Mouse (Mus musculus) cerebellum, postnatal 14 days (tissue): ENCODE results near the gene Hcls1.

Source experiments
- DNase-seq, 2 experiments: peaks; one replicate each; pipeline ENCODE4 v3.0.0; 2021; ENCODE audit warnings: mixed read lengths in 2 of 2

Hcls1 gene

DNA sequence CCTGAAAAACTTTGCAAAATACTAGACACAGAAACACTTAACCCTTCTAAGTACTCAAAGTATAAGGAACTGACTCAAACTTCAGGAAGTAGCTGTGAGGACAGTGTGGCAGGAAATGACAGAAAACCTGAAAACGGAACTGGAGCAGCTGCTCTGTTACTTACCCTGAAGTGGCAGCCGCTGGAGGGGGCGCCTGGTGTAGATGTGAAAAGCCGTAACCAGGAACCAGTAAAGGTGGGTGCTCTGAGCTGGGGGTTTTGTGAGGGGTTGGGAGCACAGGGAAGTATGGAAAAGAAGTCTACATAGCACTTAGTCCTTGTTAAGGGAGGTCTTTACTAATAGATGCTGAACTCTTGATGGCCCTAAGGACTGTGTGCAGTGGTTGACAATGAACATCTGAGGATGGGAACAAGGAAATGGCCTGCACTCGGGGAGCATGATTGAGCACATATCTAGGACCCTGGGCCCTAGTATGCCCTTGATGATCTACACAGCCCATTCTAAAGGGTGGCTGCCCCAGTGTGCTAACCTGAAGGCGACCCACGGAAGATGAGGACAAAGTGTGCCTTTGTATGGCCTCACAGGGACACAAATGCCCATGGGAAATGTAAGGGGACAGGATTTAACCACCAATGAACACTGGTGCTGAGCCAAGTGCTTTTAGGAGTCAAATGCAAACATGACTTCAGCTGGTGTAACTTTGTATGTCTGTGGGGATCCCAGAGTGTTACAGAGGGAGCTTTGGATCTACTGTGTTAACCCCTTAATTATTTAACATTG lies at the start of gene Hcls1:
Gene Hcls1, plus strand, starts transcription at position 143 of the 780 bp plus-strand sequence.
- no peak for DNase-seq

GRCm38 (mm10) chr16:36885912-36886311 lies 48.9 kb upstream of the Hcls1 start:
- DNase-seq = no peak

DNA sequence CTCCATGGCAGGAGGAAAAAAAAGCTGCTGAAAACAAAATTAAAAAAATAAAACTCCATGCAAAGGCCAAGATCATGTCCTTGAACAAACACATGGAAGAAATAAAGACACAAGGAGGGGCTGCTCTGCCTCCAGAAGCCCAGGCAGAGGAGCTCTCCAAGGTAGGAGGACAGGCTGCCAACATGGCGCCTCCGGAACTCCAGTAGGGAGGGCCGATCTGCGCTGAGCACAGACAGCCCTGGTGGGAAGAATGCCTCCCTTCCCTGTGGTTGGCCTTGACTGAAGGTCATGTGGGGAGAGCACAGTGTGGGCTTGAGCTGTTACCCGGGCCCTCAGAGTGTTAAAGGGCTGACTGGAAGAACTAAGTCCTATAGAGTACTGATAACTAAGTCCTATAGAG lies 47.2 kb upstream of the Hcls1 start:
- peak in 1 of 2 experiments; percentile 27 for DNase-seq

GRCm38 (mm10) chr16:36890559-36890958 lies 44.2 kb upstream of the Hcls1 start:
- no peak for DNase-seq

DNA sequence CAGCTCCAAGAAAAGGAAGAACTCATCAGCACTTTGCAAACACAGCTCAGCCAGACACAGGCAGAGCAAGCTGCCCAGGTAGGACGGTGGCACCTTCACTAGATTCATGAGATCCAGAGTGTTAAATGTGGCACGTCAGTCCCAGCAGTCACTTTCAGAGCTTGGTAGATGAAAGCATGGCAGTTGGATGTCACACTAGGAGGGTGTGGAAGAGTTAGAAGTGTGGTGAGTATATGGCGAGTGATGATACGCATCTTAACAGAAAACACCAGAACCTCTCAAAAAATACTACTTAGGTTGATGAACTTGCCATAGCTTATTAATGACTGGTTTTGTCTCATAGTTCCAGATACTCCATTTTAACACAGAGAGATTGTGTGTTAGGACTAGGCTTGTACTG lies 43.4 kb upstream of the Hcls1 start:
- DNase-seq = no peak

DNA sequence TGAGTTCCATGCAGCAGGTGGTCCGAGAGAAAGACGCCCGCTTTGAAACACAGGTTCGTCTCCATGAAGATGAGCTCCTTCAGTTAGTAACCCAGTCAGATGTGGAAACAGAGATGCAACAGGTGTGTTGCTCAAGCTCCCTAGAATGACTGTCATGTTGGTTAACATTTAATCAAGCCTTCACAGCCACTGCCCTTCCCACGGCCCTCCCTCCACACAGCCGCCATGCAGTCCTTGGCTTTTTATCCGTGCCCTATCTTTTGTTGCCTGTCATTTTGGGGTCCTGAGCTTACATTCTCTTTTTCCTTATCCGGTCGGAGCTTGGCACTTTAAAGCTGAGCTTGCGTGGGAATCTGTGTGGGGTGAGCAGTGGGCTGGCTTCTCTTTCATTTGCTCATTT lies 41.5 kb upstream of the Hcls1 start:
- no peak for DNase-seq

DNA sequence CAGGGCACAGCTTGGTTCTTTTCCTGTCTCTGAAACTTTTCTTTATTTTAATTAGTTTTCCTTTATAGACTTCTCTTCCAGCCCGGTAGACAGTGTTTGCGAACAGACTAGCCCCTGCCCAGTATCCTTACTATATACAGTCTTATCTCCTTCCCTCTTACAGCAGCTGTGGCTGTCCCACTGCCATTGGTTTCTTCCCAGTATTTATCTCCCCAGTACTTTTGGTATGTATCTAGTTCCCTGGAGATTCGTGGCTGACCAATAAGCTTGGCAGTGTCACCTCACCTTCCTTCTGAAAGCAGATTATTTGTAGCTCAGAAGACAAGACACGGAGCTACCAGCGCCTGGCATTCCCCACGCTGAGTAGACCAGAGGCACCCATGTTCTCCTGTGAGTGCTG lies 38.1 kb upstream of the Hcls1 start:
- no peak for DNase-seq

DNA sequence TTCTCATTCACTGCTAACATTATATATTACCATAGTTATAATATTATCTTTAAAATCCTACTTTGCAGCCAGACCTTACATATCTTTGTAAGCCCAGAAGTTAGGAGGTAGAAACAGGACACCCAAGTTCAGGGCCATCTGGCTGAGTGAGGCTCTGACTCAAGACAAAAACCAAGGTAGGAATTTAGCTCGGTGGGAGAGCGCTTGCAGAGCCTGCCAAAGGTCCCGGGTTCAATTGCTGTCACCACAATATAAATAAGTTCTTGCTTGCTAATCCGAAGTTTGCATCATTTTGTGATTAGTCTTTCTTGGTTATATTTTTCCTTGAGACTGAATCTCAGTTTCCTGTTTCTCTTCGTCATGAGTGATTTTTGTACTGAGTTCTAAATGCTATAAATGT lies 31.6 kb upstream of the Hcls1 start:
- no peak for DNase-seq

DNA sequence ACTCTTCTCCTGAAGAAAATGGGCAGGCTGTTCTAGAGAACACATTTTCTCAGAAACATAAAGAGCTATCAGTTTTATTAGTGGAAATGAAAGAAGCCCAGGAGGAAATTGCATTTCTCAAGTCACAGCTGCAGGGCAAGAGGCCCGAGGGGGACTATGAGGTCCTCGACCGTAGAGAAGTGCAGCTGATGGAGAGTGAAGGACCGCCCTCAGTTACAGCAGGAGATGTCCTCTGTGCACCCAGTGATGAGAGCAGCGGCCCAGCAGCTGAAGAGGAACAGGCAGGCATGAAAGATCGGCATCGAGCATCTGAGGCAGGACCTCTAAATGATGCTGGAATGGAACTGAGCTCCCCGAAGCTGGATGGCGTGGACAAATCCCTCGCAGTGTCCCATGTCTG lies 22.9 kb upstream of the Hcls1 start:
- DNase-seq = no peak

DNA sequence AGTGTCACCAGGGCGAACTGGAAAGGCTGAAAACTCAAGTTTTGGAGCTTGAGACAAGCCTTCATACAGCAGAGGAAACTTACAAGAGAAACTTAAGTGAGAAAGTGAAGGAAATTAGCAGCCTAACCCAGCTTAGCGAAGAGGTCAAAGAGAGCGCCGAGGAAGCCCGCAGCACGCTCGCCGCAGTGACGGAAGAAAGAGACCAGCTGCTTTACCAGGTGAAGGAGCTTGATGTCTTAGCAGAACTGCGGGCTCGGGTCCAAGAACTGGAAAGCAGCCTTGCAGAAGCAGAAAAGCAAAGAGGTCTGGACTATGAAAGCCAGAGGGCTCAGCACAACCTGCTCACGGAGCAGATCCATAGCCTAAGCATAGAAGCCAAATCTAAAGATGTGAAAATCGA lies 22.5 kb upstream of the Hcls1 start:
- no peak for DNase-seq

- no peak for DNase-seq
Measured at GRCm38 (mm10) chr16:36914195-36914594, 20.6 kb upstream of the Hcls1 start.

GRCm38 (mm10) chr16:36918505-36918904 lies 16.3 kb upstream of the Hcls1 start:
- DNase-seq = no peak

DNA sequence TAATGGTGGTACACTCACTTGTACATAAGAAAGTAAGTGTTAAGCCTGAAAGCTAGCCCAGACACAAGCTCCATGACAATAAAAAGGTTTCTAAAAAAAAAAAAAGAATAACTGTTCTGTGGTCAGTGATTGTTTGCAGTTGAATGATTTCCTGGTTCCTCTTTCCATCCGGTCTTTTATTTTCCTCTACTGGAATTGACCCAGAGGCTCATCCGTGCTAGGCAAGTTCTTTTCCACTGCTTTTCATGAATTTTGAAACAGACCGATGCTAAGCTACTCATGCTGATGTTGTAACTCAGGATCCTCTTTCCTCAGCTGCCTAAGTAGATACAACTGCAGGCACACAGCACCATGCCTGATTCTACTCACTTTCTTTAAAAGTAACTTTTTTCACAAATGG lies 14.4 kb upstream of the Hcls1 start:
- DNase-seq = no peak

- no peak for DNase-seq
Measured at GRCm38 (mm10) chr16:36921067-36921613, 13.6 kb upstream of the Hcls1 start.

DNA sequence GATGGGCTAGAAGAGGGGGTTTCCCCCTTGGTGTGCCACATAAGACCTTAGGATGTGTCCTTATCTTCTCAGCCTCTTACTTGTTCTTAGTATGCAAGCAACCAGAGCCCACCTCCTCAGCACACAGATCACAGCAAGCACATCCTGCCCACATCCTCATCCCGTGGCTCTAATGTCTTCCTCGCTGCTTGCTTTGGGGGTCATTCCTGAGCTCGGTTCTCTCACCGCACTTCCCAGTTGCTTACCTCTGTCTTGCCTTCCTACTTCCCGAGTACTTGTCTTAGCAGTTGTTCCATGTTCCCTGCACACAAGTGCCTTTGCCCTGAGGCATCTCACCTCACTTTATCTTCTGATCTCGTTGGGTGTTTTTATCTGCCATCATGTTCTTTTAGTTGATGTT lies 12.8 kb upstream of the Hcls1 start:
- no peak for DNase-seq

DNA sequence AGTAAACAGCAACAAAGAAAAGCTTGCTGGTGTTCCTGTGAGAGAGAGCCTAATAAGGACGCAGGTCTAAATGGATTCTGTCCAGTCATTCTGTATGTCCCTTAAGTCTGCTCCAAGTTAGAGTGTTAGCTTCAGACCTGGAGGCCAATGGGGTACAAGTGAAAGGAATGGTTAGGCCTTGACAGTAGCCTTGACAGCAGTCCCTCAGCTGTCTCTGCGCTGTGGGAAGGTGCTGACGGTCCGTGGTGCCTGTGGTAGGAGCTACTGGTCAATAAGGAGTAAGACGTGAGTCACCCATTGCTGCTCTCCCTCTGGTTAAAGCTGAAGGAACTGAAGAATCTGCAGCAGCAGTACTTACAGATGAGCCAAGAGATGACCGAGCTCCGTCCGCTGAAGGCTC lies 10.5 kb upstream of the Hcls1 start:
- no peak for DNase-seq

- no peak for DNase-seq
Measured at GRCm38 (mm10) chr16:36925351-36925750, 9.4 kb upstream of the Hcls1 start.

DNA sequence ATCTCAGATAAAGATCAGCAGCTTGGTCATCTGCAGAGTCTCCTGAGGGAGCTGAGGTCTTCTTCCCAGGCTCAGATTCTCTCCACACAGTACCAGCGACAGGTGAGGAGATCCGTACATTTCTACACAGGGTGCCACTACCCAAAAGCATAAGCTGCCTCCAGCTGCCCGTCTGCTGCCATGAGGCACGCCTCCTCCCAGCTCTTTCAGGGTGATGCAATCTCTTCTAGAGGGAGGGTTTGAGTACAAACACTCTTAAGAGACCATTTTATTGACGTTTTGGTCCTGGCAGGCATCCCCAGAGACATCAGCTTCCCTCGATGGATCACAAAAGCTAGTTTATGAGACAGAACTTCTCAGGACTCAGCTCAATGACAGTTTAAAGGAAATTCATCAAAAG lies 9.0 kb upstream of the Hcls1 start:
- no peak for DNase-seq

DNA sequence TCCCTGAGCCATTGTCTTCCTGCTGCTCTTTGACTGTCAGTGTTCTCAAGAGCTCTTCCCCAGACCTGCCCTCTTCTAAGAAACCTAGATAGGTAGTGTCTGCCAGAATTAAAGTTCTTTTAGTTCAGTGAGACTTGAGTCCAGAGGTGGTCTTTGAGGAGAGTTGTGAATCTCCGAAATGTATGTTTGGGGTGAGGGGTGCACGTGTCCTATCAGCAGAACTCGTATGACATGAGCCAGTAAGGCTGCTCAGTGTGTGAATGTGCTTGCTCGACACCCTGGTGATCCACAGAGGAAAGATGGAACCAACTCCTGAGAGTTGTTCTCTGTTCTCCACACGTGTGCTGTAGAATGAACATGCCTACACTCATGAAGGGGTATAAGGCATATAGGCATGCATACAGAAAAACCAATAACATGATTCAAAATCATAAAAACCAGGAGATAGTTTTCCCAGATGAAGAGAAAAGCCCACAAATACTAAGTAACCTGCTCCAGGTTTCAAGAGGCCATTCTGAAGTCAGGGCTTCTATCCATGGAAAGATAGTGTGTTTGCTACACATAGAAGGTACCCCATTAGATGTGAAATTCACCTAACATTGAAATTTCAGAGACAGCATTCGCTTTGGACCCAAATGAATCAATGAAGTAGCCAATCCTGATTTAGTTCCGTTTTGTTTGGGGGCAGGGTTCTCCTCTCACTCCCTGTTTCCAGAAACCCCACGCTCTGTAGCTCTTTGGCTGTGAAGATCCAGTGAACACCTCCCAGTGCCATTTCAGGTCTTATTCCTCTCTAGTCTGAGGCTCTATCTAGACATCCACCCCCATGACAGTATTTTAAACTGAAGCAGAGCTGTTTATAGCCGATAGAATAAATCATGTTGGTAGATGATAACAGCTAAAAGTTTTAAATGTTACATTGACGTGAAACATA lies 8.0 kb upstream of the Hcls1 start:
- DNase-seq = no peak

- DNase-seq = no peak
Measured at GRCm38 (mm10) chr16:36927495-36928105, 7.2 kb upstream of the Hcls1 start.

DNA sequence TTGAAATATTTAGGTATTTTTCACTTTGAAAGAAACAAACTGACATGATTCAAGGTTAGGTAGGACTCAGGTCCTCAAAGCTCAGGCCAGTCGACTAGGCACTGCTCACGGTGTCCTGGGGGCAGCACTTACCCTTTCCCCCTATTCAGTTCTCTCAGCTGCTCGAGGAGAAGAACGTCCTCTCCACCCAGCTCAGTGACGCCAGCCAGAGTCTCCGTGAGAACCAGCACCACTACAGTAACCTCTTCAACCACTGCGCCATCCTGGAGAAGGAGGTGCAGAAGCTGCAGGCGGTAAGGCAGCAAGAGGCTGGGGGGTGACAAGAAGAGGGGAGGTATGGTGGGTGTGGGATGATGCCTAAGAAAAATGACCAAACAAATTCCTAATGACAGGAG lies 6.7 kb upstream of the Hcls1 start:
- no peak for DNase-seq

- no peak for DNase-seq
Measured at GRCm38 (mm10) chr16:36929216-36929615, 5.6 kb upstream of the Hcls1 start.
